Mouse (Mus musculus) ES-Bruce4 (cell line): ENCODE results near the gene 4930467E23Rik.
"Not testable (repeated sequence)": the region's sequence is repeated elsewhere in the genome, so short reads cannot be mapped to it uniquely, and the experiment has no call there.

Source experiments
- CTCF ChIP-seq: IDR thresholded peaks from one replicate; pipeline ENCODE4 v1.8.1; 2011; ENCODE audit warnings: low read depth, low read length
- EP300 ChIP-seq: IDR thresholded peaks from 2 replicates; pipeline ENCODE4 v1.6.1; 2011; ENCODE audit warnings: low read depth, low read length; ENCODE audit not compliant: insufficient read depth
- POLR2A ChIP-seq: IDR thresholded peaks from one replicate; pipeline ENCODE4 v1.8.1; 2011; ENCODE audit warnings: low read length; ENCODE audit not compliant: insufficient read depth

GRCm38 (mm10) chr8:19702972-19703709, 26.2 kb upstream of the 4930467E23Rik start:
- TF ChIP-seq POLR2A, EP300, CTCF: not testable (repeated sequence)
